Mouse (Mus musculus): ENCODE measurements around the gene BC005561. TPM values are rescaled to one million over a fixed set of nuclear protein-coding genes. Genes with fewer than 3 reads are reported as not detected.

BC005561 gene
- polyA plus RNA-seq (2015; fragmentation: Nextera tagmentation; extraction: Ambion mirVana), result 6.1 and 7.8 TPM in 2 replicates

GRCm38 (mm10) chr5:104508195-104508891 lies at the start of gene BC005561:
BC005561 (plus strand) TSS chr5:104508352.

GRCm38 (mm10) chr5:104458832-104459705 lies 49.1 kb upstream of the BC005561 start, which contains the start of gene Pkd2:
Pkd2 (plus strand) TSS chr5:104459450.

Other genes with a start within 250 kb of the BC005561 start
- gene Ibsp, start 209.2 kb upstream of the BC005561 start, polyA plus RNA-seq (2015; fragmentation: Nextera tagmentation; extraction: Ambion mirVana), result 0.35 and 1.7 TPM in 2 replicates
- gene Mepe, start 183.0 kb upstream of the BC005561 start, polyA plus RNA-seq (2015; fragmentation: Nextera tagmentation; extraction: Ambion mirVana), result not detected in 2 replicates
- gene Spp1, start 73.2 kb upstream of the BC005561 start, polyA plus RNA-seq (2015; fragmentation: Nextera tagmentation; extraction: Ambion mirVana), result 10.6 and 17.3 TPM in 2 replicates
- 7.9 and 9.3 TPM in 2 replicates for gene Pkd2, start 48.9 kb upstream of the BC005561 start, polyA plus RNA-seq (2015; fragmentation: Nextera tagmentation; extraction: Ambion mirVana)